Mouse (Mus musculus) cortical plate, adult 2 months (tissue): ENCODE data around the gene Zmat3.

Experiments used
- CTCF ChIP-seq: fragments of 200-500 bp; IDR thresholded peaks from 2 replicates; pipeline ENCODE4 v1.5.1; 2011; ENCODE audit warnings: mild to moderate bottlenecking, control low read depth, low read length; ENCODE audit not compliant: insufficient read depth; ENCODE audit errors: extremely low read depth
- POLR2A ChIP-seq: fragments of 200-500 bp; IDR thresholded peaks from 2 replicates; pipeline ENCODE4 v1.6.1; 2011; ENCODE audit warnings: mild to moderate bottlenecking, low read length, control low read depth; ENCODE audit not compliant: insufficient read depth; ENCODE audit errors: extremely low read depth

- no peak for TF ChIP-seq CTCF
- no peak for TF ChIP-seq POLR2A
These were observed 20.6 kb downstream of the Zmat3 start for GRCm38 (mm10) chr3:32345249-32345648.
